Mouse (Mus musculus) T-helper 17 cell (primary cell): ENCODE results near the gene Ppp1r14a.

ENCODE experiments used
- in situ Hi-C, 2 experiments: fragments of 300-600 bp; cut with MboI, MseI; formaldehyde crosslinking; loops; 1 replicate in 1 of 2; 2 replicates in 1 of 2; pipeline ENCODE4 v1.15.1; 2025; ENCODE audit warnings: high pct_unique_total_duplicates in 2 of 2

Gene Ppp1r14a

GRCm38 (mm10) chr7:29303738-29304462, 14.8 kb downstream of the Ppp1r14a start, which contains the start of gene Dpf1:
Gene Dpf1, plus strand, starts transcription at chr7:29303951.
- in situ Hi-C loops = no loop called here

GRCm38 (mm10) chr7:29304463-29305262, 15.6 kb downstream of the Ppp1r14a start:
- in situ Hi-C loops = no loop called here

- in situ Hi-C loops = no loop called here
These were observed 16.3 kb downstream of the Ppp1r14a start for GRCm38 (mm10) chr7:29305263-29305988.

GRCm38 (mm10) chr7:29306108-29306507, 17.0 kb downstream of the Ppp1r14a start:
- in situ Hi-C loops = no loop called here

GRCm38 (mm10) chr7:29306619-29307018, 17.5 kb downstream of the Ppp1r14a start:
- in situ Hi-C loops = no loop called here

GRCm38 (mm10) chr7:29307350-29308104, 18.4 kb downstream of the Ppp1r14a start:
- in situ Hi-C loops = no loop called here

- in situ Hi-C loops = no loop called here
These were observed 20.2 kb downstream of the Ppp1r14a start for GRCm38 (mm10) chr7:29309221-29309721.

GRCm38 (mm10) chr7:29309749-29310148, 20.6 kb downstream of the Ppp1r14a start:
- in situ Hi-C loops = no loop called here

- in situ Hi-C loops = no loop called here
These were observed 23.9 kb downstream of the Ppp1r14a start for GRCm38 (mm10) chr7:29313051-29313450.

GRCm38 (mm10) chr7:29313572-29314261, 24.6 kb downstream of the Ppp1r14a start:
- in situ Hi-C loops = no loop called here

- in situ Hi-C loops = no loop called here
These were observed 25.9 kb downstream of the Ppp1r14a start for GRCm38 (mm10) chr7:29314844-29315628.

- in situ Hi-C loops = no loop called here
These were observed 27.1 kb downstream of the Ppp1r14a start for GRCm38 (mm10) chr7:29316137-29316734.

- in situ Hi-C loops = no loop called here
These were observed 27.9 kb downstream of the Ppp1r14a start for GRCm38 (mm10) chr7:29316976-29317375.

GRCm38 (mm10) chr7:29317558-29317957, 28.4 kb downstream of the Ppp1r14a start:
- in situ Hi-C loops = no loop called here

GRCm38 (mm10) chr7:29318115-29318911, 29.2 kb downstream of the Ppp1r14a start:
- in situ Hi-C loops = no loop called here

- in situ Hi-C loops = no loop called here
These were observed 30.5 kb downstream of the Ppp1r14a start for GRCm38 (mm10) chr7:29319337-29320307.

- in situ Hi-C loops = no loop called here
These were observed 38.0 kb downstream of the Ppp1r14a start for GRCm38 (mm10) chr7:29327087-29327486.
